Mouse (Mus musculus) small intestine, adult 2 months (tissue): Measurements from ENCODE around the gene D10Jhu81e. TPM values are rescaled to one million over a fixed set of nuclear protein-coding genes. Genes with fewer than 3 reads are reported as not detected.

Experiments
- H3K27ac ChIP-seq: fragments of 200-500 bp; 2 replicates; pipeline ENCODE4 v1.5.1; 2012; ENCODE audit warnings: low read depth, low read length, control low read depth, inconsistent platforms; ENCODE audit not compliant: insufficient read depth
- H3K27me3 ChIP-seq: fragments of 200-500 bp; 2 replicates; pipeline ENCODE4 v1.6.1; 2012; ENCODE audit warnings: mild to moderate bottlenecking, moderate library complexity, low read length, inconsistent platforms; ENCODE audit not compliant: control insufficient read depth, insufficient read depth
- H3K36me3 ChIP-seq: fragments of 200-500 bp; 2 replicates; pipeline ENCODE4 v1.6.1; 2012; ENCODE audit warnings: mild to moderate bottlenecking, low read length, control low read depth, inconsistent platforms; ENCODE audit not compliant: control insufficient read depth, insufficient read depth
- H3K4me1 ChIP-seq: fragments of 200-500 bp; 2 replicates; pipeline ENCODE4 v1.6.1; 2012; ENCODE audit warnings: low read length, inconsistent platforms, mixed read lengths; ENCODE audit not compliant: control insufficient read depth, insufficient read depth, insufficient read length
- H3K4me3 ChIP-seq: fragments of 200-500 bp; 2 replicates; pipeline ENCODE4 v1.5.1; 2012; ENCODE audit warnings: low read depth, mild to moderate bottlenecking, control low read depth, inconsistent platforms, low read length, moderate library complexity
- CTCF ChIP-seq: fragments of 200-500 bp; IDR thresholded peaks from 2 replicates; pipeline ENCODE4 v1.5.1; 2012; ENCODE audit warnings: low read depth, mild to moderate bottlenecking, control low read depth, inconsistent platforms, low read length, moderate library complexity, mixed read lengths; ENCODE audit not compliant: insufficient replicate concordance, insufficient read length; ENCODE audit errors: extremely low read depth
- POLR2A ChIP-seq: fragments of 200-500 bp; IDR thresholded peaks from 2 replicates; pipeline ENCODE4 v1.6.1; 2012; ENCODE audit warnings: low read depth, mild to moderate bottlenecking, control low read depth, inconsistent platforms, low read length, moderate library complexity
- WGBS: fragments of 180-500 bp; shearing (Covaris S2); methylation state at CpG from one replicate; pipeline ENCODE4 v1.1.7; 2018; 5-methylcytosine and 5-hydroxymethylcytosine counted together
- polyA plus RNA-seq: library from polyadenylated mRNA; depleted of rRNA; stranded (reverse); fragments of >200 nt; gene quantifications from 2 replicates; pipeline ENCODE4 v1.2.3, GENCODE M21; 2012; rRNA removed

Gene D10Jhu81e
- polyA plus RNA-seq, 1 experiment, result 63.8 TPM

- Histone ChIP-seq H3K27me3 (no peaks in the 10 kb centered on the region), H3K4me3 (no peak overlapping the region), H3K27ac (peak overlapping the region; percentile 50; the same call in 1 of the 2 replicates), H3K36me3 (no peaks in the 10 kb centered on the region), H3K4me1 (peaks cover 15% of the 10 kb centered on the region; the same call in 1 of the 2 replicates)
- no peak for TF ChIP-seq POLR2A
- TF ChIP-seq CTCF, result no peak
- 63% methylated on average over 2 of the region's 2 CpGs for WGBS
Measured at GRCm38 (mm10) chr10:78115153-78115552, 54.4 kb downstream of the D10Jhu81e start.

GRCm38 (mm10) chr10:78114521-78115092, 55.0 kb downstream of the D10Jhu81e start:
- Histone ChIP-seq H3K4me1 (peaks cover 15% of the 10 kb centered on the region; the same call in 1 of the 2 replicates), H3K27me3 (no peaks in the 10 kb centered on the region), H3K4me3 (no peak overlapping the region), H3K27ac (peak overlapping the region; percentile 50), H3K36me3 (no peaks in the 10 kb centered on the region)
- WGBS, result 51% methylated on average over 4 of the region's 4 CpGs
- TF ChIP-seq CTCF (no peak), POLR2A (no peak)

Other genes with a start within 250 kb of the D10Jhu81e start
- 1.8 and 3.4 TPM in 2 replicates for gene Trpm2, start 199.2 kb downstream of the D10Jhu81e start, polyA plus RNA-seq
- gene 1810043G02Rik, start 191.3 kb downstream of the D10Jhu81e start, polyA plus RNA-seq, result 11.0 and 14.6 TPM in 2 replicates
- 31.2 and 39.0 TPM in 2 replicates for gene Pfkl, start 159.7 kb downstream of the D10Jhu81e start, polyA plus RNA-seq
- gene Dnmt3l, start 127.8 kb downstream of the D10Jhu81e start, polyA plus RNA-seq, result 0.86 and 1.1 TPM in 2 replicates
- gene Aire, start 126.2 kb downstream of the D10Jhu81e start, polyA plus RNA-seq, result 0.27 and 0.34 TPM in 2 replicates
- gene Icosl, start 100.5 kb downstream of the D10Jhu81e start, polyA plus RNA-seq, result 6.8 and 9.7 TPM in 2 replicates
- 3.1 and 4.7 TPM in 2 replicates for gene Pwp2, start 15.4 kb upstream of the D10Jhu81e start, polyA plus RNA-seq
- 35.1 and 69.9 TPM in 2 replicates for gene Trappc10, start 74.9 kb upstream of the D10Jhu81e start, polyA plus RNA-seq
- gene Agpat3, start 182.7 kb upstream of the D10Jhu81e start, polyA plus RNA-seq, result 116 and 178 TPM in 2 replicates
- 24.4 and 42.0 TPM in 2 replicates for gene Rrp1, start 243.3 kb upstream of the D10Jhu81e start, polyA plus RNA-seq